Mouse (Mus musculus) lung, postnatal 0 days (tissue): ENCODE data around the gene Spg11. TPM values are rescaled to one million over a fixed set of nuclear protein-coding genes. Genes with fewer than 3 reads are reported as not detected.

Experiments used
- ATAC-seq: fragments of 200-750 bp; cut with Nextera tagmentation; 2 replicates; pipeline ENCODE4 v1.8.0; 2017; ENCODE audit warnings: moderate library complexity
- DNase-seq: peaks from one replicate; pipeline ENCODE4 v3.0.0-alpha.2; 2016; ENCODE audit warnings: low spot score
- H3K27ac ChIP-seq: fragments of 300-500 bp; sonication (generic); 2 replicates; pipeline ENCODE4 v1.5.1; 2014; ENCODE audit warnings: antibody characterized with exemption, mild to moderate bottlenecking, low read length, mixed read lengths
- H3K27me3 ChIP-seq: fragments of 300-500 bp; sonication (generic); replicated peaks from 2 replicates; pipeline ENCODE4 v1.6.1; 2014; ENCODE audit warnings: low read length, mixed read lengths; ENCODE audit not compliant: insufficient read depth
- H3K36me3 ChIP-seq: fragments of 300-500 bp; sonication (generic); 2 replicates; pipeline ENCODE4 v1.6.1; 2014; ENCODE audit warnings: low read length, mixed read lengths; ENCODE audit not compliant: insufficient read depth
- H3K4me1 ChIP-seq: fragments of 300-500 bp; sonication (generic); 2 replicates; pipeline ENCODE4 v1.6.1; 2014; ENCODE audit warnings: antibody characterized with exemption, low read depth, low read length, mixed read lengths; ENCODE audit not compliant: insufficient read depth
- H3K4me2 ChIP-seq: fragments of 300-500 bp; sonication (generic); replicated peaks from 2 replicates; pipeline ENCODE4 v1.6.1; 2014; ENCODE audit warnings: low read depth, mild to moderate bottlenecking, low read length, moderate library complexity, mixed read lengths
- H3K4me3 ChIP-seq: fragments of 300-500 bp; sonication (generic); 2 replicates; pipeline ENCODE4 v1.5.1; 2014; ENCODE audit warnings: low read depth, low read length
- H3K9ac ChIP-seq: fragments of 300-500 bp; sonication (generic); replicated peaks from 2 replicates; pipeline ENCODE4 v1.6.1; 2014; ENCODE audit warnings: low read depth, mild to moderate bottlenecking
- H3K9me3 ChIP-seq: fragments of 300-500 bp; sonication (generic); 2 replicates; pipeline ENCODE4 v1.6.1; 2016; ENCODE audit warnings: low read length, mixed read lengths
- CTCF ChIP-seq: IDR thresholded peaks from 2 replicates; pipeline ENCODE4 v1.5.1; 2016; ENCODE audit warnings: antibody characterized with exemption, mild to moderate bottlenecking
- EP300 ChIP-seq: IDR thresholded peaks from 2 replicates; pipeline ENCODE4 v1.6.1; 2016; ENCODE audit warnings: antibody characterized with exemption, mild to moderate bottlenecking, control low read depth
- WGBS: fragments of 180-500 bp; shearing (Covaris S2); extraction: QIAGEN DNeasy Blood & Tissue Kit; methylation state at CpG from one replicate; pipeline ENCODE4 v1.1.7; 2014; 5-methylcytosine and 5-hydroxymethylcytosine counted together
- polyA plus RNA-seq: library from polyadenylated mRNA; unstranded; fragments of >200 nt; fragmentation: Nextera tagmentation; extraction: Ambion mirVana; gene quantifications from 2 replicates; pipeline ENCODE4 v1.2.1, GENCODE M21; 2015

Gene Spg11
- polyA plus RNA-seq, 1 experiment from 2014 or later = 4.3 TPM

GRCm38 (mm10) chr2:122147508-122148241, 29.5 kb upstream of the Spg11 start, which contains the start of gene B2m:
TSS of gene B2m (plus strand) at chr2:122147686.
- Histone ChIP-seq H3K27me3 (no peaks in the 10 kb centered on the region), H3K36me3 (no peaks in the 10 kb centered on the region; the same call in 1 of the 2 replicates), H3K9ac (peak within 1 kb of the TSS; percentile 73), H3K27ac (peak within 1 kb of the TSS; percentile 87), H3K4me3 (peak within 1 kb of the TSS; percentile 79), H3K4me2 (peak within 1 kb of the TSS; percentile 74), H3K9me3 (no peaks in the 10 kb centered on the region), H3K4me1 (no peaks in the 10 kb centered on the region; the same call in 1 of the 2 replicates)
- DNase-seq (peak; percentile 99), ATAC-seq (peak; percentile 98)
- 0% methylated on average over 40 of the region's 40 CpGs for WGBS
- TF ChIP-seq EP300 (0 out of 2 replicates have a peak, but pooled peaks have one; percentile 14), CTCF (no peak)

- Histone ChIP-seq H3K9me3 (no peaks in the 10 kb centered on the region), H3K4me3 (no peak overlapping the region), H3K4me1 (no peaks in the 10 kb centered on the region; the same call in 1 of the 2 replicates), H3K36me3 (no peaks in the 10 kb centered on the region; the same call in 1 of the 2 replicates), H3K9ac (no peak overlapping the region), H3K27me3 (no peaks in the 10 kb centered on the region), H3K27ac (peak overlapping the region; percentile 63), H3K4me2 (no peak overlapping the region; the same call in 1 of the 2 replicates)
- DNase-seq (no peak), ATAC-seq (no peak)
- TF ChIP-seq CTCF (no peak), EP300 (no peak)
- WGBS = 70% methylated on average over 6 of the region's 6 CpGs
Observed at GRCm38 (mm10) chr2:122146687-122147086, 28.5 kb upstream of the Spg11 start.

- no peak overlapping the region for H3K27ac ChIP-seq
- 55% methylated on average over 4 of the region's 4 CpGs for WGBS
- ATAC-seq = no peak
Observed at GRCm38 (mm10) chr2:122145756-122146155, 27.6 kb upstream of the Spg11 start.

GRCm38 (mm10) chr2:122143111-122143510, 24.9 kb upstream of the Spg11 start:
- no peaks in the 10 kb centered on the region for H3K4me1 ChIP-seq
- WGBS = 79% methylated on average over 3 of the region's 3 CpGs
- H3K9me3 ChIP-seq = no peaks in the 10 kb centered on the region
- TF ChIP-seq EP300 = no peak
- no peak for TF ChIP-seq CTCF
- no peak overlapping the region for H3K27ac ChIP-seq
- H3K4me3 ChIP-seq = no peak overlapping the region
- DNase-seq (no peak), ATAC-seq (no peak)
- no peaks in the 10 kb centered on the region for H3K27me3 ChIP-seq
- H3K4me2 ChIP-seq = no peak overlapping the region
- H3K9ac ChIP-seq = no peak overlapping the region
- H3K36me3 ChIP-seq = no peaks in the 10 kb centered on the region

More at GRCm38 (mm10) chr2:122145756-122146155, 27.6 kb upstream of the Spg11 start:
- Histone ChIP-seq H3K27me3 (no peaks in the 10 kb centered on the region), H3K4me2 (no peak overlapping the region), H3K36me3 (no peaks in the 10 kb centered on the region; the same call in 1 of the 2 replicates), H3K4me3 (no peak overlapping the region), H3K9me3 (no peaks in the 10 kb centered on the region), H3K4me1 (no peaks in the 10 kb centered on the region; the same call in 1 of the 2 replicates), H3K9ac (no peak overlapping the region)
- no peak for TF ChIP-seq EP300
- DNase-seq = no peak

- no peak for DNase-seq
- Histone ChIP-seq H3K27me3 (no peaks in the 10 kb centered on the region), H3K4me3 (no peak overlapping the region), H3K36me3 (no peaks in the 10 kb centered on the region), H3K4me2 (no peak overlapping the region), H3K4me1 (no peaks in the 10 kb centered on the region), H3K27ac (no peak overlapping the region), H3K9me3 (no peaks in the 10 kb centered on the region), H3K9ac (no peak overlapping the region)
- ATAC-seq = no peak
- TF ChIP-seq CTCF (peak; percentile 53), EP300 (no peak)
- WGBS = 66% methylated on average over 5 of the region's 5 CpGs
Observed at GRCm38 (mm10) chr2:122141332-122141967, 23.3 kb upstream of the Spg11 start.

GRCm38 (mm10) chr2:122140815-122141214, 22.6 kb upstream of the Spg11 start:
- H3K4me1 ChIP-seq = no peaks in the 10 kb centered on the region
- H3K4me3 ChIP-seq = no peak overlapping the region
- no peak overlapping the region for H3K9ac ChIP-seq
- H3K27ac ChIP-seq = no peak overlapping the region
- H3K9me3 ChIP-seq = no peaks in the 10 kb centered on the region
- ATAC-seq = no peak
- no peak for TF ChIP-seq CTCF
- no peak for TF ChIP-seq EP300
- no peak overlapping the region for H3K4me2 ChIP-seq
- DNase-seq = no peak
- H3K27me3 ChIP-seq = no peaks in the 10 kb centered on the region
- no peaks in the 10 kb centered on the region for H3K36me3 ChIP-seq
- WGBS = 70% methylated on average over 2 of the region's 2 CpGs
